Mouse (Mus musculus): ENCODE measurements around the gene Borcs7. TPM values are rescaled to one million over a fixed set of nuclear protein-coding genes. Genes with fewer than 3 reads are reported as not detected.

Gene Borcs7
- polyA plus RNA-seq, 1 experiment: 3.5 TPM

DNA sequence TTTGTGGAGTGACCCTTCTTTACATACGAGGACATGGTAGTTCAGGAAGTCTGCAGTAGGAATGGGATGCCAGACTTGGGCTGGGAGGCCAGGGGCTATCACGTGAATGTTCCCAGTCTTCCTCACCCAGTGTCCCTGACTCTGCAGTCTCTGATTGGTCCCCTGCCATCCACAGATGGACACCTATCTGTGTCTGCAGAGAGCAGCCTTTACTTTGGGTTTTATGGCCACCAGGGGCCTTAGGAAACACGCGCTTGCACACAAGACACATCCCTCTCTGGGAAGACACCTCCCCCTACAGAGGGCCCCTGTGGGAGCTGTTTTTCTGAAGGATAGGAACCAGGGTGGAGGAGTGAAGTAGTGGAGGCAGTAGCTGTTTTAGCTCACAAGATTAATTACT is 28.2 kb upstream of the Borcs7 start:
- 40% methylated on average over 4 of the region's 4 CpGs for WGBS
- DNase-seq (ENCODE audit: low read depth, low spot score): no peak

DNA sequence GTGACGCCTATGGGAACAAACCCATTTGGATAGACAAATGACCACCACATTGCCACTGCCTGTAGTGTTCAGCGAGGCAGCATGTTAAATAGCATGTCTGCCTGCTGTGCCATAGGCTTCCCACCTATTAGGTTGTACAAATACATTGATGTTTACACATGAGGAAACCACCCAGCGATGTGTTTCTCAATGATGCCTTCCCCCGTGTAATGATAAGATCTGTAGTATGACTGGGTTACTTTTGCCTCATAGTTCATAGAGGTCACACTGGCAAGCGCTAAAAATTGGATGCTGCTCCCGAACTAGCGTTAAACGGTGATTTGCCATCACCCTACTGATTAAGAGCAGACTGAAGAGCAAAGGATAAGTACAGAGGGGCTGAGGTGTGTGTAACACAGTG is 27.5 kb upstream of the Borcs7 start:
- WGBS: 62% methylated on average over 8 of the region's 8 CpGs
- no peak for DNase-seq (ENCODE audit: low read depth, low spot score)

DNA sequence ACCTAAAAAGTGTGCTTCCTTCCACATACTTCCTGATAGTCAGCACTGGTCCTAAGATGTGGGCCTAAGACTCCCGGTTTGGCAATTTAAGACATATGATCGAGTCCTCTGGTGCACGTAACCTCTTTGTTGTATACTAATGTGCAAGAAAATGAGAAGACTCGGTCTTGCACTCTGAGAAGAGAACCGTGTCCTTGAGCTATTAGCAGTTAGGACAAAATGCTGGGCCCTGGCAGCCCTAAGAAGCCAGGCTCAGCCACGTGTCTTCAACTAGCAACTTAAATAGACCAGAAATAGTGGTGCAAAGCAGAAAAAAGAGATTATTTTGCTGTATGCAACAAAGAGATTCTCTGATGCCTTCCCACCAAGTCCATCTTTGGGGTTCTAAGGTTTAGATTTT is 26.9 kb upstream of the Borcs7 start:
- WGBS: 82% methylated on average over 6 of the region's 6 CpGs

DNA sequence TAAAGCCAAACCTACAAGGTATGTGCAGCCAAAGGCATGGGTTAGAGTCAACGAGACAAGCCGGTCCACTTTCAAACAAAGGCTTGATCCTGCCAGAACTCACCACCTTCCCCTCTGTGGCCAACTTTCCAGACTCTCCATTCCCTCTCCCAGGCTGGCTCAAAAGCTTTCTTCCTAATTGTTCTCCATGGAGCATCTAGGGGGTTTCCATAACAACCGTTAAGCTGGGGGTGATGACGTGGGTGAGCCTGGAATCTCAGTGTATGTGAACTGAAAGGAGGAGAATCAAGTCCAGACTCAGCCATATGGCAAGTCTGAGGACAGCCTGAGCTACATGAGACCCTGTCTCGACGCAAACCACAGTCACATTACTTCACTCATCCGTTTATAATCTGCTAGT is 24.2 kb upstream of the Borcs7 start:
- 65% methylated on average over 7 of the region's 7 CpGs for WGBS
- no peak for DNase-seq (ENCODE audit: low read depth, low spot score)

More for the DNA sequence above, 26.9 kb upstream of the Borcs7 start:
- no peak for DNase-seq (ENCODE audit: low read depth, low spot score)

DNA sequence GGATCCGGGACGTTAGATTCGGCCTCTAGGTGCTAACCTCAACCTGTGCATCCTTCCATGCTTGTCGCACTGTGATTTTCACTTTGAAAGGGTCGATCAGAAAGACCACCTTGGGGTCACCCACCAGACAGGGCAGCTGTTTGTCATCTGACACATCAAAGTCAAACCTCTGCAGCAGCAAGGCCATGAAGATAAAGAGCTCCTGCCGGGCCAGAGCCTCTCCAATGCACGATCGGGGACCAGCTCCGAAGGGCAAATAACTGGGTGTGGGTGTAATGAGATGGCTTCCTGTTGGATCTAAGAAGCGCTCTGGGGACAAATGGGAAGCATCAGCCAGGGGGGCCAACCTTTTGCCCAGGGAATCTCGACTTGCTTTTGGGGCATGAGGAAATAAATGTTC is 22.4 kb upstream of the Borcs7 start:
- WGBS: 60% methylated on average over 11 of the region's 11 CpGs
- no peak for DNase-seq (ENCODE audit: low read depth, low spot score)

DNA sequence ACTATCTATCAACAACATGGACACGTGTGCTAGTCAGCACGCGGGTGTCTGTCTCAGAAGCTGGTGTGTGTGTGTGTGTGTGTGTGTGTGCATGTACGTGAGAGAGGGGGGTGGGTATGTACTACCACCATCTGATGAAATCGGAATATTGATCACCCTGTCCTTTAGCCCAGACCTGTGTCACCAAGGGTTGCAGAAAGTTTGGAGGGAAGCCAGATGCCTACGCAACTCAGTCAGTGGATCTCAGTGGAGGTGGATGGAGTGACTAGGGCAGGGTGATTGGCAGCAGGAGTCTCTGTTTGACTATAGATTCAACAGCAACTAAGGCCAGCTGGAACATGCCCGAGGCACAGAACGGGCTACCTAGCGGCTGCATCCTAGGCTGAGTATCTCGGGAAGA is 21.4 kb upstream of the Borcs7 start:
- WGBS: 79% methylated on average over 10 of the region's 10 CpGs
- DNase-seq (ENCODE audit: low read depth, low spot score): no peak

DNA sequence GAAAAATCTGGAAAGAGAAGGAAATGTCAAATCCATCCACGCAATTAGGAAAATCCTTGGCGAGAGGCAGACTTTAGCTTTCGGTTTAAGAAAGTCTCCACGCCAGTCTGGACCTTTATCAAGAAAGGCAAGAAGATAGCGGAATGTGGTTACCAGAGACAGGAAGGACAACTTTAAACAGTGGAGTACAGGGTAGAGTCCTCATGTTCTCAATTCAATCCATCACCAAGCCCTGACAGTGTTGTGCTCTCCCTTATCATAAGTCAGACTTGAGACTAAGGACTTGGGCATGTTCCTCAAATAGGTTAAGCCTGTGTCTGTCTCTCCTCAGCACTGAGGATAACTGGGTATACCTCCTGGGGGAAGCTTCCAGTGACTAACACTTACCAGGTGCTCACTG is 19.9 kb upstream of the Borcs7 start:
- 83% methylated on average over 5 of the region's 5 CpGs for WGBS
- no peak for DNase-seq (ENCODE audit: low read depth, low spot score)

DNA sequence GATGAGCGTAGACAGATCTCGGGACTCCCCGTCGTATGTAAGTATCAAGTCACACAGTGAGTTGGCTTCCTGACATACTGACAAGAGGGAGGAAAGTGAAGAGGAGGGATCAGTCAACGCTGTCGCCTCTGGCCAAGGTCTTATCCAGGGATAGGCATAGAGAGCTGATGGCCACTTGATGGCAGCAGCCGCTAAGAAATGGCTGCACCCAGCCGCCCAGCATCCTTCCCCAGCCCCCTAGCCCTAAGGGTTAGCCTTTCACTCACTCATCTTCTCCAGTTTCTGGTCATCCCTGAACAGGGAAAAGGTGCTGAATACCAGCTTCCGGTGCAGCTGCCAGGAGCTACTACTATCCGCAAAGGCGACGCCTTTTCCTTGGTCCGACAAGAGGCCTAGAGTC is 19.0 kb upstream of the Borcs7 start:
- 37% methylated on average over 13 of the region's 13 CpGs for WGBS
- no peak for DNase-seq (ENCODE audit: low read depth, low spot score)

DNA sequence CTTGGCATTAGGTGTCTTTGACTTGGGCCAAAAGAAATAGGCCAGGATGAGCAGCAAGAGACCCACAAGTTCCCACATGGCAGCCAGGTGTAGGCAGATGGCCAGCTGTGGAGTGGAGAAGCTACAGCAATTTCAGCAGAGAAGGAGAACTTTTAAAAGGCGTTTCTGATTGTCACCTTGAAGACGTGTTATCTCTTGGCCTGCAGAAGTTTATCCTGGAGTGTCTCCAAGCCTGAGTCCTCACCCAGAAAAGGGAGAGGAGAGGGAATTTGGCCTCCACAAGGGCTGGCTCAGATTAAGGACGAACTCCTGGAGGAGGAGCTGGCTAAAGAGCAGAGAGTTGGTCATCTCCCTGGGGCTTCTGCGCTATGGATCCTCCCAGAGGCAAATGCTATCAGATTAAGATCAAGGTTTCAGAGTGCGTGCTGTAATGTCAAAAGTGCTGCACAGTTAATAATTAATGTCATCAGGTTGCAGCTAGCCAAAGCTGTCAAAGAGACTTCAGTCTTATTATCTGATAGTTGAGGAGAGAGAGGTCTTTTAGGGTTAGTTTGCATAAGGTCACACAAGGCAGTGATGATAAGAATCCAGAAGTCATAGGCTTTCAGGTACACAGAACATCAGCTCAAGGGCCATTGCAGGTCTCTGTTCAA is 16.8 kb upstream of the Borcs7 start, which contains the start of gene Cyp17a1:
TSS of gene Cyp17a1 (minus strand) at position 407 of the 653 bp plus-strand sequence.
- DNase-seq (ENCODE audit: low read depth, low spot score): no peak
- 12% methylated on average over 5 of the region's 5 CpGs for WGBS

DNA sequence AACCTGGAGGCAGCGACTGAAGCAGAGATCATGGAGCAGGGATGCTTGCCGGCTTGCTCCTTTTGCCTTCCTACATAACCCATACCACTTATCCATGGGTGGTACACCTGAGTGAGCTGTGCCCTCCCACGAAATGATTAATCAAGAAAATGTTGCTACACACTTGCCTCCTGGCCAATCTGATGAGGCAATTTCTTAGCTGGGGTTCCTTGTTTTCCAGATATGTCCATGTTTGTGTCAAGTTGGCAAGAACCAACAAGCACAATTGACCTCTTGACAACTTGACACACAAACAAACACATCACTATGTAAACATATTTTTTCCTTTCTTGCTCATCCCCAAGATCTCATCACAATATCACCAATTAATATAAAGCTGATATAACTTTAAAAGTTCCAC is 14.1 kb upstream of the Borcs7 start:
- WGBS: 85% methylated on average over 3 of the region's 3 CpGs
- no peak for DNase-seq (ENCODE audit: low read depth, low spot score)

DNA sequence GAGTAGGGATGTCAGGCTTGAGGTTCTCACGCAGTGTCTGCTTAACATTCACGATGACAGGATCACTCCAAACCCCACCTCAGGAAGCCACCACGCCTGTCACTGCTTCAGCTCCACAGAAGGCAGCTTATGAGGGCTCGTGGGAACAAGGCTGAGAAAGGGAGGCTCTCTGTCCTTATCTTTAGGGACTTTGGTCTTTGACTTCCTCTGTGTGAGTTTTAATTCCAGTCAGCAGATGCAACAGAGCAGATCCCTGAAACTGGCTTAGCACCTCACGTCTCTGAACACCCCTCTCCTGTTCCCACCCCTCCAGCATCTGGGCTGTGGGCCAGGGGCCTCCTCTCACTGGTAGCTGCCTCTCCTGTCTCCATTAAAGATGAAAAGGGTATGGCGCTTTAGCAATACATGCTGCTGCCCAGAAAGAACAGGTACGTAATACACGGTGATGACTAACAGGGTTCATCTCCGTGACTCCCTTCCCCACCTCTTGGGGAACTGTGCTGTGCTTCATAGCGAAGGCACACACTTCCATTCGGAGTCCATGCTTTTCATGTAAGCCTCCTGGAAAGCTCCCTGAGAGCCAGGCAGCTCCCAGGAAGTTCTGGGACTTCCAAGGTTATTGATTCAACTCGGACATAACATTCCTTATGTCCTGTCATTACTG is 9.9 kb upstream of the Borcs7 start:
- WGBS: 23% methylated on average over 12 of the region's 12 CpGs
- DNase-seq (ENCODE audit: low read depth, low spot score): no peak

DNA sequence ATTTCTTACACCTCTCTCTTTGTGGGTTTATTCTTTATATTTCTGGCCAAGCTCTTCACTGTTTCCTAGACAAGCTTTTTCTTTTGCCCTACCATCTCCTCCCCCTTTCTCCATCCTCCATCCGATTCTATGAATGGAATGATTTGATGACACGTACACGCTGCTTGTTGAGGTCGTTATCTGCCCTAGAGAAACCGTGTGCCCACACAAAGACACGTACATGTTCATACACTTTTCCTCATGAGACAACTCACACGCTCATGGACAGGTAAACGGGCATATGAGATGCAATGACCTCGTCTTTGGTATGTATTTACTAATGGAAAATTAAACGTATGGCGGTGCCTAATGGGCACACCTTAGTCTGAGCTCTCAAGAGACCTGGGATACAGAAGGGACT is 681 bp downstream of the Borcs7 start:
- WGBS: 70% methylated on average over 11 of the region's 11 CpGs
- no peak for DNase-seq (ENCODE audit: low read depth, low spot score)

DNA sequence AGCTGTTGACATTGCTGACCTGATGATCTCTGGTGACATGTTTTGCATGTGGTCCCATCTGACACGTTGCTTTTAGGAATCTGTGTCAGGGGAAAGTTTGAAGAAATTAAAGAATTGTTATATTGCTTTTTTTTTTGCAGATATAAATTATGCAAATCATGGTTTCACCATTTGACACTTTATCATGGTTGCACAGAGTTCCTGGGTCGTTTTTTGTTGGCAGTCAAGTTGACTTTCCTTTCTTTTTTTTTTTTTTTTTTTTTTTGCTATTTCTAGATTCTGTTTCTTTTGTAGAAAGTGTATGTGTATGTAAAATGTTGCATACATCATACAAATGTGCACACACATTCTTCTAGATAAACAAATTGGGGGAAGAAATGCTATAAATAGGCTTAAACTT is 1.4 kb downstream of the Borcs7 start:
- 44% methylated on average over 2 of the region's 2 CpGs for WGBS
- DNase-seq (ENCODE audit: low read depth, low spot score): no peak

DNA sequence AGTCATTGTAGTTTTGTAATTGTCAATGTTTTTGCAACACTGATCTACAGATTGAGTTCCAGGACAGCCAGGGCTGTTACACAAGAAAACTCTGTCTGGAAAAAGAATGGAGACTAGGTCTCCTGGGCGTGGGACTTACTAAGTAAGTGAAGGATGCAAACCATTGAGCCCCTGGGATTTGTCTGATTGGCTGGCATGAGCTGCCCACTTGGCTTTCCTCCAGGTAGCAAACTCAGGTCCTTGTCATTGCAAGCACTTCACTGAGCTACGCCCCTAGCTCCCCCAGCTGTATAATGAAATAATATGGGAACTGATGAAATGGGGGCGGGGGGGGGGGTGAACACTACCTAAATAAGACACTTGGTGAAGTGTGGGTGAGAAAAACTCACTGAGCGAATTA is 3.4 kb downstream of the Borcs7 start:
- 88% methylated on average over 4 of the region's 4 CpGs for WGBS
- no peak for DNase-seq (ENCODE audit: low read depth, low spot score)

DNA sequence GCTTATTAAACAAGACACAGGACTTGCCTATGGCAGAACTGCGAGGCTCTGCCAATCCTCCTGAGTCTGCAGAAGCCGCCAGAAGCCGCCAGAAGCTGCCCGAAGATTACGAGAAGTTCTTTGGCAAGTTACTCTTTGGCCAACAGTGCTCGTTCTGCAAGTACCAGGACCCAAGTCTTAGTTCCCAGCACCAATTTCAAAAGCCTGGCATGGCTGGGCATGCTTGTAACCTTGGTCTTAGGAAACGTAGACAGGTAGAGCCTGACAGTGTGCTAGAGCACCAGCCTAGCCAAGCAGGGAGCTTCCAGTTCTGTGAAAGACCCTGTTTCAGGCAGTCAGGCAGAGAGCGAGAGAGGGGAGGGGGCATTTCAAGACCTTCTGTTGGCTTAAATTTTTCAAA is 6.8 kb downstream of the Borcs7 start:
- no peak for DNase-seq (ENCODE audit: low read depth, low spot score)
- WGBS: 95% methylated on average over 8 of the region's 8 CpGs

DNA sequence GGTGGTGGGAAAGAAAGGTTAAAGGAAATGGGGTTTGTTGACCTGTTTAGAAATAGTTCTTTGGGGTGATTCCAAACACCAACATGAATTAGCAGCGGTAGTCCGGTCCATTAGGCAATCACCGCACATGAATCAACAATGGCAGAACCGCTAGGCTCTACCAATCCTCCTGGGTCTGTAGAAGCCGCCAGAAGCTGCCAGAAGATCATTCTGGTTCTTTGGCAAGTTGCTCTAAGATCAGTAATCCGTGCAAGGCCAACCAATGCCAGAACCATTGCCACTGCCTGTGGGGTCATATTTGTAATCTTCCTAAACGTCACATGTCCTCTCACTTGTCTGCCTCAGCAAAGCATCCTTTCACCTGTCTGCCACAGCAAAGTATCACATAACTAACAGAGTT is 7.2 kb downstream of the Borcs7 start:
- WGBS: 95% methylated on average over 7 of the region's 7 CpGs
- DNase-seq (ENCODE audit: low read depth, low spot score): no peak

DNA sequence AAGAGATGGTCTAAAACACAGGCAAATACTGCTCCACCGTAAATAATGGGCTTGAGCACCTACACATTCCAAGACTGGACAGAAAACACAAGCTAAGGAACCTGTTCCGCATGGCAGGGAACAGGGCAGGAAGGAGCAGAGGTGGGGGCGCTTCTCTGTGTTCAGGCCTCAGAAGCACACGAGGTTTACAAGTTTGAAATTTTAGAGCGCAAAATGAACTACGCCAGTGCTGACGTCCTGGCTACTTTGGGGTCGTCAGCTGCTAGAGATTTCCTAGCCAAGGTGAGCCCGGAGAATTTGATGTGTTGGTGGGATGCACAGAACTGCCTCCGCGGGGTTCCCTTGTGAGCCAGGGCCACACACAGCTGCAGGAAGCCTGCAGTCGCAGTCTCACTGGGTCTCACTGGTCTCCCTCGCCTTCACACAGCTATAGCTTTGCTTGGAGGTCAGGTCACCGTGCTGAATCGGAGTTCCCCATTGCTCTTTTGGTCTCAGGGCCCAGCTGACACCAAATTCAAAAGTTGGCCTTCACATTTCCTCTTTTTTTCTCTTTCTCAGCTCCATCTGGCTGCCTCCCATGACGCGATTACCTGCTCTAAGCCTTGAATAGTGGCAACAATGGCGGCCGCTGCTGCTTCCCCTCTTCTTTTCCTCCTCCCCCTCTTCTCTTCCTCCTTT is 8.3 kb downstream of the Borcs7 start:
- WGBS: 72% methylated on average over 19 of the region's 19 CpGs
- DNase-seq (ENCODE audit: low read depth, low spot score): no peak

DNA sequence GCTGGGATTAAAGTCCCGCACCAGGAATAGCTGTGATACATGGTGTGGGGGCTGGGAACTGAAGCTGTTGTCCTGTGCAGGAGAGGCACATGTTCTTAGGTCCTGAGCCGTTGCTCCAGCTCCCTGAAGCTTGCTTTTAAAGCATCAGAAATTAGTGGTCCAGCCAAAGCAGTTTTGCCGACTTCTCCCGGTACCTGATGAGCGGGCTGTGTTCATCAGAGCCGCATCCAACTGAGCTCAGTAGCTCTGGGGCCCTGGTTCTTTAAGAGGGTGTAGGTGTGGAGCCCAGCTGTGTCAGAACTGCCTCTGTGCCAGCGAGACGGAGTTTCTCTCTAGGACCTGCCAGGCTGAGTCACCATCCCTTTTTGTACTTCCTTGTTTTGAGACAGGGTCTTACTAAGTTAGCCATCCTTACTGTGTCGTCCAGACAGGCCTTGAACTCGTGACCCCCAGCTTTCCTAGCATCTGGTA is 9.3 kb downstream of the Borcs7 start:
- DNase-seq (ENCODE audit: low read depth, low spot score): no peak
- 49% methylated on average over 10 of the region's 10 CpGs for WGBS

DNA sequence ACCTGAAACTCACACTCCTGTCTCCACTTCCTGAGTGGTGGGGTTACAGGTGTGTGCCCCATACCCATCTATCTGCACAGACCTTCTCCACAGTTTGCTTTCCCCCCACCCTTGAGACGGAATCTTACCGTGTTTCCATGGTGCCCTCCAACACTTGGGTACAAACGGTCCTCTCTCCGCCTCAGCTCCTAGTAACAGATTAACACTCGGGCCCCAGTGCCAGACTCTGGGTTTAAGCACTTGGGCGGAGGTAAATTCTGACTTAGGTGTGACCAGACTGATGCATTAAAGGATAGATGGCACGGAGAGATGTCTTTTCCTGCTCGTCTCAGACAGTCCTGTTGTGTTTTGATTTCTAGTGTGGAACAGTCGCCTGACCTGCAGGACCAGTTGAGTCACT is 11.4 kb downstream of the Borcs7 start:
- no peak for DNase-seq (ENCODE audit: low read depth, low spot score)
- WGBS: 55% methylated on average over 9 of the region's 9 CpGs

DNA sequence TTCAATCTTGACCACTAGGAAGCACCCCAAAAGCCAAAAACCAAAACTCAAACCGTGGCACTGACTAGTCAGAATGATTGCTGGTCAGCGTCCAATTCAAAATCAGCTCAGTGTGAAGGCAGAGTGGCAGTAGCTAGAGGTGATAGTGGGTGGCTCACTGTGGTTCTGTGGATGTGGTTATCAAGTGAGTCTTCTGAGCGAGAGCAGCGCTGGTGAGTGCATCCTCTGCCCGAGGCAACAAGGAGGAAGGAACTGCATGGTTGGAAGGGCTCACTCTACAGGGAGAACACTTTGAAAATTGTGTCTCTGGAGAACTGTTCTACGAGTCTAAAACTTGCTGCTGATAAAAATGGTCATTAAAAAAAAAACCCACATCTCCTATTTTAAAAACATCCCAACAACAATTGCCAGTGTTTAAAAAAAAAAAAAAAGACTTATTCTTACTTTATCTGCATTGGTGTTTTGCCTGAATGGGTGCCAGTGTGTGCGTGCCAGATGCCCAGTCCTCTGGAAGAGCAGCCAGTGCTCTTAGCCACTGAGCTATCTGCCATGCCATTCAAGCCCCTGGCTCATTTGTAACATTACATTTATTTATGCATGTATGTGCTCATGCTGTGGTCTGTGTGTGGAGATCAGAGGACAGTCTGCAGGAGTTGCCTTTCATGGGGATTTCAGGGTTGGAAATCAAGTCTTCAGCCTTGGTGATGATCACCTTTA is 16.2 kb downstream of the Borcs7 start:
- 79% methylated on average over 7 of the region's 7 CpGs for WGBS
- no peak for DNase-seq (ENCODE audit: low read depth, low spot score)
